Mouse (Mus musculus) left cerebral cortex, postnatal 10 days (tissue): Measurements from ENCODE around the gene Usp2. TPM values are rescaled to one million over a fixed set of nuclear protein-coding genes. Genes with fewer than 3 reads are reported as not detected.

ENCODE experiments used
- DNase-seq, 2 experiments: peaks; one replicate each; pipeline ENCODE4 v3.0.0; 2021 to 2022; ENCODE audit warnings: low spot score in 2 of 2, mixed read lengths in 1 of 2; ENCODE audit errors: extremely low spot score in 1 of 2
- intact Hi-C: fragments of 180-260 bp; cut with DNase I; formaldehyde crosslinking; loops from one replicate; pipeline ENCODE4 v1.15.1; 2025
- total RNA-seq, 2 experiments: library from RNA; stranded (reverse); gene quantifications; 2 replicates each; pipeline ENCODE4 v1.2.3; 2021

Usp2 gene
- total RNA-seq, 2 experiments from 2014 or later: 58.2 to 64.0 TPM

DNA sequence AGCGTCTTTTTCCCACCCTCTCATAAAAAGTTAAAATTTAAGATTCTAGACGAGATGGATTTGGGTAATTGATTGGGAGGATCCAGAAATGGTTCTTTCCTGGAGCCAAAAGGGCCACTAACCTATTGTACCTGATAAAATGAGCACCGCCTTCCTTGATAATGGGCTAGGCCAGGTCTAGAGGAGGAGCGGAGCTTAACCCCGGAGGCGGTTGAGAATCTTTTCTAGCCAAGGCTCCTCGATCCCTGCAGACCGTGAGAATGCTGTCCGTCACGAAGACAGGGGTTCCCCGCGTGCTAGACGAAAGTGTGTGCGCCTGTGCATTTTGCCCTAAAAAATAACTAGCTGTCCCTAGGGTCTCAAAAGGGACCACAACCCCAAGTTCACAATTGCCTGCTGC lies 17.4 kb downstream of the Usp2 start:
- no peak for DNase-seq

DNA sequence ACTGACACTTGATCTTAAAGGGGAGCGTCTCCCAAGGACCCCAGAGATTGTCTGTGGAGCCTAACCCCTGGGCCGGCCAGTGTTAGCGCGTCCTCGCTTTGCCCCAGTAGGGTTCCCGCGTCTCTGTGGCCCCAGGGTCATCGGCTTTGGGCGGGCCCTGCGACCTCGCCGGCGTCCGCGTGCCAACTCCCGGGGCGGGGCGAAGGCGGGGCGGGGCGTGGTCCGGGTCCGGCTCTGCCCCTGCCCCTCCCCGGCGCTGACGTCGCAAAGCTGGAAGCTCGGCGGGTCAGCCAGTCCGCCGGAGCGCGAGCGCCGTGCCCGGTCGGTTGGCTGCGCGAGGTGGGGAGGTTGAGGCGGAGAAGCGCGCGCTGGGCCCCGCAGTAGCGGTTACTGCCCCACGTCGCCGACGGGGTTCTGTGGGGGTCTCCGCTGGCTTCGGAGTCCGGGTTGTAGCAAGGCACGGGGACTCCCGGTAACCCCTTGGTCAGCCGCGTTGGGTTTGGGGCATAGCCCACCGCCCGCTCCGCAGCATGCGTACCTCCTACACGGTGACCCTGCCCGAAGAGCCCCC lies 17.9 kb downstream of the Usp2 start:
- intact Hi-C loops: no loop called here
- peak; percentile 77 to 95 for DNase-seq

More for the DNA sequence above, 17.4 kb downstream of the Usp2 start:
- intact Hi-C loops: no loop called here

GRCm38 (mm10) chr9:44085276-44085675 lies 18.5 kb downstream of the Usp2 start:
- intact Hi-C loops: no loop called here
- no peak for DNase-seq

DNA sequence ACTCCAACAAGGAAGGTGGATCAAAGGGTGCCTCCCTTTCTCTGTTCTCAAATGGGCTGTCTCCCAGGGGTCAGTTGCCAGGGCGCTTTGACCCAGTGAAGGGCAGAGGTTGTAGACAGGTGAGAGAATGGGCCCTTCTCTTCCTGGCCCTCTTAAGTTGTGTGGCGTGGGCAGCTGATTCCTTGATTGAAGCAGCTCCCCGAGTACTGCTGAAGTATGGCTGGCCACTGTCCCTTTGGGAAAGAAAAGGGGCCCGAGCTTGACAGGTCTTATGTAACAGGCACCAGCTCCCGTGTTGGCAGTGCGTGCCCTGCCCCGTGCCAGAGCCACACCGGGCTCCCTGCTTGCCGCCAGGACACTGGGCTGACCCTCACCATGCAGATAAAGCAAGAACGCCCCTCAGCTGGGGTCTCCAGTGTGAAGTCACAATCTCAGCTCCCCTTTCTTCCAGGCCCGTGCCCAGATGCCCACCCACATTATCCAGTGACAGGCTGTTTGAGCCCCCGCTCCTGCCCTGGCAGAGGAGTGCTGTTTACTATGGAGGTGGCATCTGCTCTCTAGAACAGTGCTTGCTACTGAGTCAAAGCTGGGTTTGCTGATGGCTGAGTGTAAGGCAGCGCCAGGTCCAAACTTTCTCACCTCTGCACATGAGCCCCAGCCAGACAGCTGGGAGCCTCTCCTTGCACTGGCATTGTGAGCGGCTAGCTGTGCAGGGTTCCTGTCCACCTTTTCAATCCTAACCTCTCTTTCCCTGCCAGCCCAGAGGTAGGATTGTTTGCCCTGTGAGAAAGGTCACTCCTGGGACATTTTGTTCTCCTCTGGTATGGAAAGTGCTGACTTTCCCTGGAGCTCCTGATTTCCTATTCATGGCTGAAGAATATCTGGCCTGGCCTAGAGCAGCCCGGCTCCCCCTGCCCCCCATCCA lies 19.2 kb downstream of the Usp2 start:
- peak in 1 of 2 experiments; percentile 62 for DNase-seq
- intact Hi-C loops: no loop called here

DNA sequence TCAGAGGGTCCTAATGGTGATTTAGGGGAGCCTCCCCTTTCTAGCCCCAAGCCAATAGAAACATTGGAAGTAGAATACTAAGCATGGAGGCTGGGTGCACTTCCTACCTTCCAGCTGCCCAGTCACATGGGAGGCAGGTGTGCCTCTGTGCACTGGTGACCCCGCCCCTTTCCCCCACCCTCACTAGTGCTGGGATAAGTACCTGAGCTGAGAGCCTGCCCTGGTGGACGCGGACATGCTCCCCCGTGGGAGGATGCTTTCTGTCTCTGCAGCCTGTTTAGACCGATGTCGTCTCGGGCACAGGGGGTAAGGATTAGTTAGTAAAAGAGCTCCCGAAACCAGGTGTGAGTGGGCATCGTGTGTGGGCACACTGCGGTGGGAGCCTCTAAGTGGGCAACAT lies 20.1 kb downstream of the Usp2 start:
- intact Hi-C loops: no loop called here
- DNase-seq: no peak

DNA sequence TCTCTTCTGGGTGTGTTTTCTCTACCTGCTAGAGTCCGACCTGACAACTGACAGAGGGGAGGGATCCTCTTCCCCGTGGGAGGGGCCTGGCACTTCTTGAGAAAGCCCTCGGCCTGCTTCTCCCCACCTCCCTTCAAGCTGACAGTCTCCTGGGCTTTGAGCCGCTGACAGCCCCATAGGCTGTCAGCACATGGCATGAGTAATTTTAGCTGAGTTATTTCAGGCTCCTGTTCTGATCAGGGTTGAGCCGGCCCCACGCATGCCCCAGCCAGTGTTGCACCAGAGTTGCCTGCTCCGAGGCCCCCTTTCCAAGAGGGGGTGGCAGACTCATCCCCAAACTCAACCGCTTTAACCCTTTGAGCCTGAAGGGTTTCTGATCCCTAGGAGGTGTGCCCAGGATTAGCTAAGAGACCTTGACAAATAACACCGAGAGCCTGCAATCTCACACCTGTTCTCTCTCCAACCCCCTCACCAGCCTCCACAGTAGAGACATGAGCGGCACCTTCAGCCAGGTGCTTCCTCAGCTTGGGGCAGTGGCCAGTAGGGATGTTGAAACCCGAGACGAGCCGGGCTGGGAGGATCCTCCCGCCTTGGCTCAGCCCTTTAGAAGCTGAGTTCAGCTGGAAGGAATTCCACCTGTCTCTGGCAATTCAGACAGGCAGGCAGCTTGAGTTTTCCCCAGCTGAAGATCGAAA lies 21.1 kb downstream of the Usp2 start:
- peak in 1 of 2 experiments; percentile 63 for DNase-seq
- intact Hi-C loops: no loop called here

- intact Hi-C loops: no loop called here
- DNase-seq: no peak
Measured at GRCm38 (mm10) chr9:44088877-44089608, 22.2 kb downstream of the Usp2 start.

DNA sequence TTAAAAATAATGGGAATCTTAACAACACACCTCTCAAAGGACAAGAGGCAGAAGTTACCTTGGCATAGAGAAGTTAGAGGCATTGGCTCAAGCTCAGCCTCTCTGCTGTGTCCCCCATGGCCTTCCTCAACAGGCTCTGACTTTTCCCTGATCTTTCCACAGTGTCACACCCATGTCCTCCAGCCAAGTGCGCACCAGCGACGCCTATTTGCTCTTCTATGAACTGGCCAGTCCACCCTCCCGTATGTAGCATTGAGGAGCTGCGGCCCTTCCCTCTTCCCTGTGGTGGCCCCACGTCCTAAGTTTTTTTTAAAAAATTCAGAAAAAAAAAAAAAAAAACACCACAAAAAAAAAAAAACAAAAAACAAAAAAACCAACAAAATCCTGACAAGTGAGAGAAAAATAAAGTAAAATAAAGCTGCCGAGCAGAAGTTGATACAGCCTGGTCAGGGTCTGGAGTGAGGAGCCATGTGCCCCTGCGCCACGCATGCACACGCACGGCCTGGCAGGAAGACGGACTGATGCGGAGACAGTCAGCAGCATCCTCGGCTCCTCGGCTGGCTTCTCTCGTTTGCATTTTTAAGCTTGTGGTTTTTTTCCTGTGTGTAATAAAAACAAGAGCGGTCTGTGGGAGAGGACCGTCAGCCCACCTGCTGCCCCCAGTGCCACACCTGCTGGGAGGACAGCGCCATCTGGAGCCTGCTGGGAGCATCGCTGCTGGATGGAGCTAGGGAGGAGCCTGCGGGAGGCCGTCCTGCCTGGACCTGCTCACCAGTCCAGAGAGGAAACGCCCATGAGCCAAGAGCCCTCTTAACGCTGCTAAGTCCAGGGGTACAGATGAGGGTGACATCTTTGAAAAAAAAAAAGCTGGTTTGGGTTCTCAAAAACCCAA lies 27.0 kb downstream of the Usp2 start:
- intact Hi-C loops: no loop called here
- DNase-seq: peak in 1 of 2 experiments; percentile 89

DNA sequence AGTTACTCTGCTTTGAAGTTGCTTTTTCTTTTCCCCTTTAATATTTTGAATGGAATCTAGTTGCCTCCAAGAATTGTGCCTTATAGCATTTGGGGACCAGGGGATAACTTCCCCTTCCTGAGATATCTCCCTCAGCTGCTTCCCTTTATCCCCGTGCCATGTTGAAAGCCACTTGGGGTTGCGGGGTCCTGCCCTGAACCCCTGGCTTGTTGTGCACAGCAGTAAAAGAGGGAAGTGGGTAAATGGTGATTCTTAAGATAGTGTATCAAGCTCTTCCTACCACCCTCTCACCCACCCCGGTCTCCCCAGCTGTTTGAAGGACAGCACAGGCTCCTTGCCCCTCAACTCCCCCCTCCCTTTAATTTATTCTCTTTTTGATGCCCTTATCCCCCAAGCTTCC lies 27.9 kb downstream of the Usp2 start:
- DNase-seq: no peak
- intact Hi-C loops: no loop called here

- intact Hi-C loops: no loop called here
- DNase-seq: no peak
Measured at GRCm38 (mm10) chr9:44095781-44096180, 29.0 kb downstream of the Usp2 start.

DNA sequence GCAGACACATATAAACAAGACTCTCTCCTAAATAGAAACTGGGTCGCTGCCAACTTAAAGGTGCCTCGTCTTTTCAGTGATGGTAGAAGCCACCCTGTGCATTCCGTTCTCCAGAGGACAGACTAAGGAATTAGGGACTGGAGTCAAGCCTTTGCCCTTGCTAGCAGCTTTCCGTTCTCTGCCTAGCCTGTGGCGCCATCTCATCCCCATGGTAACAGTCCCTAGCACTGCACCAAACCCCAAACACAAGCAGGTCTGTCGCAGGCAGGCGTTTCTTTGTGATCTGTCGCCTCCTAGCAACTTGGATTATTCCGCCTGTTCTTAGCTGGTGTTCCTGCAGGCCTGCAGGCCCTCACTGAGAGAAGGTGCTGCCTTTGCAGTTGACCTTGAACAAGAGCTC lies 29.7 kb downstream of the Usp2 start:
- intact Hi-C loops: no loop called here
- DNase-seq: no peak

DNA sequence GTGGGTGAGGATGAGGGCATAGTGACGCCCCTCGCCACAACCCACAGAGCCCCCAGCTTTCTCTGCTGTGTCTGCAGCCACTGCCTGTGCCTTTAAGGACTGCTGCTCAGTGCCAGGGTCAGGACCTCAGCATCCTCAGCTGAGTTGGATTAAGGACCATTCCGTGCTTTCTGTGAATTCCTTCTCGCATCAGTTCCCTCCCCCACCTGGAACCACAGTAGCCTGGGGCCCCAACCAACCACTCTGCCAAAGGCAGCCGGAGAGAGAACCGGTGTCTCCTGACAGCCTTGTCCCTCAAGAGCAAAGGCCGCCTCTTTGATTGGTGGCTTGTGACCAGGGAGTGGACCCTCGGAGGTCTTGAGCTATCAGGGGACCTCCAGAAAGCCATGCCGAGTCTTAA lies 34.7 kb downstream of the Usp2 start, which contains the start of gene Mfrp:
Mfrp (plus strand) TSS at position 240 of the 400 bp plus-strand sequence.
- no peak for DNase-seq
- intact Hi-C loops: no loop called here

GRCm38 (mm10) chr9:44104881-44105280 lies 38.1 kb downstream of the Usp2 start:
- no peak for DNase-seq

DNA sequence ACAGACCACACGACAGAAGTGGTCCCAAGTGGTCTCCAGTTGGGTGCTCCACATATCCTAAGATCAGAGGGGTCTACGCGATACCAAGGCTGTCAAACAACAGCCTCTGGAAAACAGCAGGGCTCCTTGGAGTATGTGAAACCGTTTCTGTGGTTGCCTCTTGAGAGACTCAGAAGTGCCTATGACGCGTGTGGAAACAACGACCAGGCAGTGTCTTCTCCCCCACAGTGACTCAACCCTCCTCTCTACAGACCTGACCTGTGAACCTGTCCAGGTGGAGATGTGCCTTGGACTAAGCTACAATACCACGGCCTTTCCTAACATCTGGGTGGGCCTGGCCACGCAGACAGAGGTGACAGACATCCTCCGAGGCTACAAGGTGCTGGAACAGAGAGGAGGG lies 39.0 kb downstream of the Usp2 start:
- DNase-seq: no peak
- intact Hi-C loops: no loop called here

More at GRCm38 (mm10) chr9:44104881-44105280, 38.1 kb downstream of the Usp2 start:
- intact Hi-C loops: no loop called here

- DNase-seq: no peak
- intact Hi-C loops: no loop called here
Measured at GRCm38 (mm10) chr9:44106182-44106581, 39.4 kb downstream of the Usp2 start.

DNA sequence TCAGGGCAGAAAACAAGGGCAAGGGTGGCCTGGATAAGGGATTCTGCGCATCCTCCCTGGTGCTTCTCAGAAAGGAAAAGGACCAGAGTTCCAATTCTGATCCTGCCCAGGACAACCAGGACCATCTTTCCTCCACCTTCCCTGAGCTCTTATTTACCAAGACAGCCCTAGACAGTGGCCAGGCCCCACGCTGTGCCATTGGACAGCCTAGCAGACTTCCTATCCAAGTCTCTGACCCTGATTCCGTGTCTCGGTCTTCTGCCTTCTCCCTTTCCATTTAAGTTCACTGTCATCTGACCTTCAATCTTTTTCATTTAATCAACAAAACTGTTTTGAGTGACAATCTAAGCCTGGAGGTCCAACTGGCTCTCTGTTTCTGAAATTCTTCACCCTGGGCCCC lies 39.8 kb downstream of the Usp2 start:
- intact Hi-C loops: no loop called here
- DNase-seq: no peak

DNA sequence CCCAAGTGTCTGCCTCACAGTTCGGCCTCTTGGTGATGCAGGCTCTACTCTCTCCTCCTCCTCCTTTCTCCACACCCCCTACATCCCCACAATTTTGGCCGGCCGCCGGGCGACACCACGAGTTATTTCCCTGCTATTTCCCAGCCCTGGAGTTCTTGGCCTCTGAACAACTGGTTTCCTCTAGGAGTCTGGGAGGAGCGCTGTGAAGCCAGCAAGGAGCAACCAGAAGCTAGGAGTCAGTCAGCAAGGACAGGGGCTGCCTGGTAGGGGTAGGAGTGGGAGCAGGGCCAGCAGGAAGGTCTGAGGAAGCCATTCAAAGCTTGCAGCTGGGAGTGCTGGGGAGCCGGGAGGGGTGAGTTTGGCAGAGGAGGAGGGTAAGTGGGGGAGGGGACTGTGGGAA lies 40.3 kb downstream of the Usp2 start, which contains the start of gene C1qtnf5:
C1qtnf5 (plus strand) TSS at position 136 of the 400 bp plus-strand sequence.
- peak; percentile 79 to 93 for DNase-seq

More for the DNA sequence above, 40.3 kb downstream of the Usp2 start, which contains the start of gene C1qtnf5:
- intact Hi-C loops: no loop called here
